ENCODE assay signal across 1 mouse cellular context in genomic region chr5:34660591-34661130, GRCm38 (mm10).
A peak's percentile ranks its signal among the peaks of the same experiment; 100 is the strongest.
TF ChIP-seq lines count a peak whose summit lies in the region.

No protein-coding gene starts in this region.

TF ChIP-seq in CH12.LX, 34 proteins besides CTCF, POLR2A, EP300 and RAD21 (continued from another document):
- TF ChIP-seq MXI1 (IDR thresholded peaks at IDR 0.05; ENCODE audit: low read depth, low read length) (no peak), ETS1 (conservative IDR thresholded peaks at IDR 0.05; ENCODE audit: low read depth, low read length) (no peak), NELFE (IDR thresholded peaks at IDR 0.05; ENCODE audit: low read depth, low read length) (peak; percentile 27; the same call in 1 of the 2 replicates), TBP (conservative IDR thresholded peaks at IDR 0.05; ENCODE audit: low read depth, low read length) (no peak), UBTF (IDR thresholded peaks at IDR 0.05; ENCODE audit: low read depth, low read length) (peak; percentile 99), USF1 (IDR thresholded peaks at IDR 0.05; ENCODE audit: low read depth, low read length) (no peak), JUN (IDR thresholded peaks at IDR 0.05; ENCODE audit: insufficient read depth, low read depth, low read length) (no peak)
